Mouse (Mus musculus): ENCODE results near the gene Olfr314. TPM values are rescaled to one million over a fixed set of nuclear protein-coding genes. Genes with fewer than 3 reads are reported as not detected.

Gene Olfr314
- polyA plus RNA-seq (2021; fragmentation: Nextera tagmentation) = not detected in 2 replicates
- long read RNA-seq, experiment 1 = 0 reads
- long read RNA-seq, experiment 2 = 0 reads

GRCm38 (mm10) chr11:58782480-58783089 is at the start of gene Olfr314:
Gene Olfr314, plus strand, starts transcription at chr11:58782952.

GRCm38 (mm10) chr11:58738792-58739262 is 43.9 kb upstream of the Olfr314 start, which contains the start of gene Olfr317:
Gene Olfr317, minus strand, starts transcription at chr11:58739212.

GRCm38 (mm10) chr11:58752434-58752833 is 30.3 kb upstream of the Olfr314 start, which contains the start of gene Olfr316:
Gene Olfr316, plus strand, starts transcription at chr11:58752734.

GRCm38 (mm10) chr11:58772888-58773287 is 9.9 kb upstream of the Olfr314 start, which contains the start of gene Olfr315:
Gene Olfr315, plus strand, starts transcription at chr11:58773188.

GRCm38 (mm10) chr11:58801558-58802228 is 18.9 kb downstream of the Olfr314 start, which contains the start of gene Fam183b:
Gene Fam183b, minus strand, starts transcription at chr11:58801960.

GRCm38 (mm10) chr11:58814700-58815099 is 31.9 kb downstream of the Olfr314 start, which contains the start of gene Olfr313:
Gene Olfr313, plus strand, starts transcription at chr11:58815000.

GRCm38 (mm10) chr11:58828937-58829336 is 46.2 kb downstream of the Olfr314 start, which contains the start of gene Olfr312:
Gene Olfr312, plus strand, starts transcription at chr11:58829237.

Other genes starting within 250 kb of the Olfr314 start
- gene Olfr330, start 248.1 kb upstream of the Olfr314 start, polyA plus RNA-seq (2021; fragmentation: Nextera tagmentation) = not detected in 2 replicates
- gene Olfr329-ps, start 236.5 kb upstream of the Olfr314 start, polyA plus RNA-seq (2021; fragmentation: Nextera tagmentation) = not detected in 2 replicates
- gene Olfr328, start 227.3 kb upstream of the Olfr314 start, polyA plus RNA-seq (2021; fragmentation: Nextera tagmentation) = not detected in 2 replicates
- not detected in 2 replicates for gene Olfr224, start 212.4 kb upstream of the Olfr314 start, polyA plus RNA-seq (2021; fragmentation: Nextera tagmentation)
- gene Olfr325, start 205.2 kb upstream of the Olfr314 start, polyA plus RNA-seq (2021; fragmentation: Nextera tagmentation) = not detected in 2 replicates
- gene Olfr324, start 187.8 kb upstream of the Olfr314 start, polyA plus RNA-seq (2021; fragmentation: Nextera tagmentation) = not detected in 2 replicates
- gene 2210407C18Rik, start 166.9 kb upstream of the Olfr314 start, polyA plus RNA-seq (2021; fragmentation: Nextera tagmentation) = not detected in 2 replicates
- gene Olfr323, start 152.5 kb upstream of the Olfr314 start, polyA plus RNA-seq (2021; fragmentation: Nextera tagmentation) = not detected in 2 replicates
- not detected in 2 replicates for gene Trim58, start 142.5 kb upstream of the Olfr314 start, polyA plus RNA-seq (2021; fragmentation: Nextera tagmentation)
- not detected in 2 replicates for gene Olfr322, start 124.2 kb upstream of the Olfr314 start, polyA plus RNA-seq (2021; fragmentation: Nextera tagmentation)
- gene Olfr320, start 101.9 kb upstream of the Olfr314 start, polyA plus RNA-seq (2021; fragmentation: Nextera tagmentation) = not detected in 2 replicates
- gene Olfr319, start 83.8 kb upstream of the Olfr314 start, polyA plus RNA-seq (2021; fragmentation: Nextera tagmentation) = not detected in 2 replicates
- not detected in 2 replicates for gene Olfr318, start 58.9 kb upstream of the Olfr314 start, polyA plus RNA-seq (2021; fragmentation: Nextera tagmentation)
- gene Olfr317, start 43.7 kb upstream of the Olfr314 start, polyA plus RNA-seq (2021; fragmentation: Nextera tagmentation) = not detected in 2 replicates
- gene Olfr316, start 30.2 kb upstream of the Olfr314 start, polyA plus RNA-seq (2021; fragmentation: Nextera tagmentation) = 1.1 and 2.0 TPM in 2 replicates
- not detected in 2 replicates for gene Olfr315, start 9.8 kb upstream of the Olfr314 start, polyA plus RNA-seq (2021; fragmentation: Nextera tagmentation)
- 9.7 and 11.3 TPM in 2 replicates for gene Fam183b, start 19.0 kb downstream of the Olfr314 start, polyA plus RNA-seq (2021; fragmentation: Nextera tagmentation)
- gene Olfr313, start 32.0 kb downstream of the Olfr314 start, polyA plus RNA-seq (2021; fragmentation: Nextera tagmentation) = not detected in 2 replicates
- gene Olfr312, start 46.3 kb downstream of the Olfr314 start, polyA plus RNA-seq (2021; fragmentation: Nextera tagmentation) = not detected in 2 replicates
- 0.11 TPM in 1 of 2 replicates, not detected in the other for gene Olfr311, start 56.3 kb downstream of the Olfr314 start, polyA plus RNA-seq (2021; fragmentation: Nextera tagmentation)
- gene Gm12258, start 64.2 kb downstream of the Olfr314 start, polyA plus RNA-seq (2021; fragmentation: Nextera tagmentation) = 4.2 and 5.8 TPM in 2 replicates
- 2.5 and 5.9 TPM in 2 replicates for gene 2810021J22Rik, start 84.3 kb downstream of the Olfr314 start, polyA plus RNA-seq (2021; fragmentation: Nextera tagmentation)
- 5.0 and 6.9 TPM in 2 replicates for gene Zfp39, start 121.3 kb downstream of the Olfr314 start, polyA plus RNA-seq (2021; fragmentation: Nextera tagmentation)
- gene Btnl10, start 135.0 kb downstream of the Olfr314 start, polyA plus RNA-seq (2021; fragmentation: Nextera tagmentation) = not detected in 2 replicates
- 147 and 519 TPM in 2 replicates for gene Rnf187, start 156.0 kb downstream of the Olfr314 start, polyA plus RNA-seq (2021; fragmentation: Nextera tagmentation)
- 12.3 and 50.9 TPM in 2 replicates for gene Hist3h2ba, start 166.0 kb downstream of the Olfr314 start, polyA plus RNA-seq (2021; fragmentation: Nextera tagmentation)
- gene Hist3h2a, start 171.7 kb downstream of the Olfr314 start, polyA plus RNA-seq (2021; fragmentation: Nextera tagmentation) = 50.8 and 74.9 TPM in 2 replicates
- 4.2 and 4.5 TPM in 2 replicates for gene Trim17, start 171.7 kb downstream of the Olfr314 start, polyA plus RNA-seq (2021; fragmentation: Nextera tagmentation)
- gene Trim11, start 195.1 kb downstream of the Olfr314 start, polyA plus RNA-seq (2021; fragmentation: Nextera tagmentation) = 12.1 and 13.3 TPM in 2 replicates